In the genomic region with DNA sequence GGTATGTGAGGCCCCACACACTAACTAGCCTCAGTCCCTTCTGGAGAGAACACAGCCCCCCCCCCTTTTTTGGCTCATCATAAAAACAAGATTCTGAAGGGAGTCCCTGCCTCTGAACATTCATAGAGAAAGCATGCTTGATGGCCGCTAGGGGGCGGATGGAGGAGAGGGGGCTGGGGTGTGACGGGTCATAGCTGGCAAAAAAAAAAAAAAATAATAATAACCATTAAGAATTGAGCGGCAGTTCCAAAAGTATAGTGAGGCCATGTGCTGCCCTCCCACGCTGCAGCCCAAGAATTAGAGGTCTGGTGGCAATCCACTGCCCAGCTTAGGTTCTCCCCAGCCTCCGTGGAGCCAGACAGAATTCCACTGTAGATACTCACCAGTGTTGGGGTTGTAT, we compare ENCODE assay signal across 8 mouse cellular contexts. TPM values are rescaled to one million over a fixed set of nuclear protein-coding genes. Genes with fewer than 3 reads are reported as not detected.
DNase-seq lines count a peak whose midpoint lies in the region; ATAC-seq and TF ChIP-seq lines count a peak whose summit lies in the region.

No protein-coding gene starts in this region.

- no peaks in the 10 kb centered on the region for H3K4me1 ChIP-seq in spleen, adult 2 months (ENCODE audit: control insufficient read depth, insufficient read depth, insufficient read length)
- peaks cover 66% of the 10 kb centered on the region for H3K4me1 ChIP-seq in heart, embryonic 15.5 days (replicated peaks)

- no peaks in the 10 kb centered on the region for H3K36me3 ChIP-seq in spleen, adult 2 months (ENCODE audit: control insufficient read depth, insufficient read depth, low read length)
- H3K36me3 ChIP-seq in heart, embryonic 15.5 days: no peaks in the 10 kb centered on the region

- TF ChIP-seq CTCF in spleen, adult 2 months (IDR thresholded peaks at IDR 0.05; ENCODE audit: extremely low read depth, insufficient read depth, insufficient read length, insufficient replicate concordance): peak; percentile 60; the same call in 1 of the 2 replicates

- no peak overlapping the region for H3K4me2 ChIP-seq in heart, embryonic 15.5 days

- 55% methylated on average over 6 of the region's 6 CpGs for WGBS in spleen, adult 2 months
- 46% methylated on average over 6 of the region's 6 CpGs for WGBS in heart, embryonic 15.5 days

- no peak overlapping the region for H3K9ac ChIP-seq in heart, embryonic 15.5 days

- no peaks in the 10 kb centered on the region for H3K9me3 ChIP-seq in heart, embryonic 15.5 days (replicated peaks)

- no peak for TF ChIP-seq POLR2A in spleen, adult 2 months (IDR thresholded peaks at IDR 0.05; ENCODE audit: low read depth, low read length)

- DNase-seq in gastrocnemius, adult 18-20 months (ENCODE audit: low spot score): peak; percentile 45
- DNase-seq in gastrocnemius, adult 8-10 months (ENCODE audit: low spot score in 2 of 2): no peak
- peak in 1 of 2 experiments; percentile 37 for DNase-seq in spleen, adult 2 months (ENCODE audit: low read depth in 1 of 2, low spot score in 2 of 2)
- DNase-seq in spleen, adult 12 weeks (ENCODE audit: low spot score): no peak
- DNase-seq in mesoderm, embryonic 11.5 days (ENCODE audit: low read depth, low spot score): peak; percentile 32
- DNase-seq in left cerebral cortex, adult 18-20 months (ENCODE audit: low spot score in 2 of 2): no peak
- DNase-seq in urinary bladder, adult 18-20 months (ENCODE audit: low spot score in 2 of 2): no peak

- ATAC-seq in heart, embryonic 15.5 days (replicated peaks; ENCODE audit: insufficient number of reproducible peaks, insufficient read depth, low FRiP score, low read depth): no peak

- H3K27ac ChIP-seq in spleen, adult 2 months (ENCODE audit: insufficient read depth, low read length): no peak overlapping the region
- peak overlapping the region; percentile 67 for H3K27ac ChIP-seq in heart, embryonic 15.5 days

- no peaks in the 10 kb centered on the region for H3K27me3 ChIP-seq in spleen, adult 2 months (ENCODE audit: control insufficient read depth, insufficient read depth, low read length)
- no peaks in the 10 kb centered on the region for H3K27me3 ChIP-seq in heart, embryonic 15.5 days

- H3K4me3 ChIP-seq in spleen, adult 2 months (ENCODE audit: extremely low read depth, insufficient read depth, insufficient read length): no peak overlapping the region
- no peak overlapping the region for H3K4me3 ChIP-seq in heart, embryonic 15.5 days

RNA-seq across cellular contexts. Expression of gene Emilin2, which starts 57.0 kb away (rescaled TPM):
- 1 to 10 TPM; 4.4 to 5.0 TPM for total RNA-seq in gastrocnemius, adult 18-20 months (2021)
- 1 to 10 TPM; 2.8 to 5.3 (median 3.2) TPM for total RNA-seq in gastrocnemius, adult 8-10 months (2022)
- polyA plus RNA-seq in spleen, adult 2 months (2012; rRNA removed): 20.0 and 30.0 TPM in 2 replicates
- polyA plus RNA-seq in heart, embryonic 15.5 days (2015; fragmentation: Nextera tagmentation; extraction: Ambion mirVana): 35.4 and 39.8 TPM in 2 replicates
- 1 to 10 TPM; 2.7 to 2.8 TPM for total RNA-seq in left cerebral cortex, adult 18-20 months (2021)

Comparison
In these comparisons a context has a peak if more than half of its experiments do, and no peak if none do; other contexts are left out.
1. DNase-seq: peak in gastrocnemius, adult 18-20 months (single experiment) and mesoderm, embryonic 11.5 days (single experiment); none in gastrocnemius, adult 8-10 months (0 of 2), spleen, adult 12 weeks (single experiment), left cerebral cortex, adult 18-20 months (0 of 2) and urinary bladder, adult 18-20 months (0 of 2).